Mouse (Mus musculus) MEL-GATA-1-ER (cell line): Measurements from ENCODE around the gene Dennd4c.
A peak's percentile ranks its signal among the peaks of the same experiment; 100 is the strongest.

ENCODE experiments used
- DNase-seq: peaks from one replicate; pipeline ENCODE4 v3.0.0-alpha.2; 2012; ENCODE audit warnings: low read depth; ENCODE audit errors: extremely low read depth

Gene Dennd4c

DNA sequence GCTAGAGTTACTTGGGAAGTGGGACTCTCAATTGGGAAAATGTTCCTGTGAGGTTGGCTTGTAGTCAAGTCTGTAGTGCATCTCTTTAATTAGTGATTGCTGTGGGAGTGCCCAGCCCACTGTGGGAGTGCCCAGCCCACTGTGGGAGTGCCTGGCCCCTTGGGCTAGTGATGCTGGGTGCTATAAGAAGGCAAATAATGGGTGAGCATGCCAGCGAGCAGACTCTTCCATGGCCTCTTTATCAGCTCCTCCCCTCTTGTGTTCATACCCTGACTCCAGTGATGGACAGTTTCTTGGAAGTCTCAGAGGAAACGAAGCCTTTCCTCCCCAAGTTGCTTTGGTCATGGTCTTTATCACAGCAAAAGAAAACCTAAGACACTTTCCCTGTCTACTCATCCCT lies 134.1 kb downstream of the Dennd4c start:
- no peak for DNase-seq

DNA sequence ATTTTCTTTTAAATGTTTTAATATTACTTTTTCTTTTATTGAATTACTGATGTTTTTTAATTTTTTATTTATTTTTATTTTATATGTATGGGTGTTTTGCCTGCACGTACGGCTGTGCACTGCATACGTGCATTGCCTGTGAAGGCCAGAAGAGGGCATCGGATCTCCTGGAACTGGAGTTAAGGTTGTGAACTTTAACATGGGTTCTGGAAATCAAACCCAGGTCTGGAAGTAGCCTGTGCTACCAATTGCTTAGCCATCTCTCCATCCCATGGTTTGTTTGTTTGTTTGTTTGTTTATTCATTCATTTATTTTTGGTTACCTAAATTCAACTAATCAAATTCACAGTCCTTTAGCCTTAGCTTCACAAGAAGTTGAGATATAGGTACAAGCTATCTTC lies 136.6 kb downstream of the Dennd4c start:
- peak; percentile 39 for DNase-seq

DNA sequence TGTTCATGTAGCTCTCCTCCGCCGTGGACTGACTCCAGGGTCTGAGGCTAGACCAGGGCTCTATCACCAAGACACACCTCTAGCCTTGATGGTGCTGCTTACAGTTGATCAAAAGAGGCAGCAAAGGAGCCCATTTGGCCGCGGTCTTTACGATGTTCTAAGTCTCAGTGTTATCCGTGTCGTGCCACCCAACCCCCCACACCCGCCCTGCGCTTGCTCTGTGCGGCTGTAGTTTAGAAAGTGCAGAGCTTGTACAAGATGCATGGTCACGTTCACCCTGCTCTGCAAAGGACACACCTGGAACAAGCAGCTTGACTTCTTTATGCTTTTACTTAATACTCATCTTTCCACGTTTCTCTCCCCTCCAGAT lies 137.4 kb downstream of the Dennd4c start:
- no peak for DNase-seq

DNA sequence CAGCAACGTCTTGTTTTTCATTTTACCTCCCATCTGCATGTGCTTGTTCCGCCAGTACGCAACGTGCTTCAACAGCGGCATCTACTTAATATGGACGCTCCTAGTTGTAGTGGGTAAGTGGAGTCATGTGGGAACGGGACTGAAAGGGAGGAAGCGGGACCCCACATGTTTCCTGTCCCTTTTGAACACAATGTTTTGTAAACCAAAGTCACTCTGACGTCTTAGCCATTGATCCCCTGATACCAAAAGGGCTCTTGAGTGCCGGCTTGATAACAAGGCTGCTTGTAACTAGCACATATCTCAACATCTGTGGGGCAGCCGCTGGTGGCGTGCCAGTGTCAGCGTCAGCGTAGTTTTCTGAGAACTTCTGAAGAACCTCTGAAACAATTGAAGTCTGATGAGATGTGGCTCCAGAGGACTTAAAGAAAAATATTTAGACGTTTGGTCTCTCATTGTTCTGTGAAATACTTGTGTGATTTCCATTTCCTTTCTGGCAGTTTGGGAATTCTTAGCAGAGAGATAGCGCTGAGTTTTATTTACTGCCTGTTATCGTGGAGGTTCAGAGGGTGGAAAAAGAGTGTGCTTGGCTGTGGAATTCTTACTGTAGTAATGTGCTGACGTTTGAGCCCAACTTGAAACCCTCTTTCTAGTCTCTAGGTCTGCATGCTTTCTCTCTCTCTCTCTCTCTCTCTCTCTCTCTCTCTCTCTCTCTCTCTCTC lies 138.0 kb downstream of the Dennd4c start:
- DNase-seq: peak; percentile 66

DNA sequence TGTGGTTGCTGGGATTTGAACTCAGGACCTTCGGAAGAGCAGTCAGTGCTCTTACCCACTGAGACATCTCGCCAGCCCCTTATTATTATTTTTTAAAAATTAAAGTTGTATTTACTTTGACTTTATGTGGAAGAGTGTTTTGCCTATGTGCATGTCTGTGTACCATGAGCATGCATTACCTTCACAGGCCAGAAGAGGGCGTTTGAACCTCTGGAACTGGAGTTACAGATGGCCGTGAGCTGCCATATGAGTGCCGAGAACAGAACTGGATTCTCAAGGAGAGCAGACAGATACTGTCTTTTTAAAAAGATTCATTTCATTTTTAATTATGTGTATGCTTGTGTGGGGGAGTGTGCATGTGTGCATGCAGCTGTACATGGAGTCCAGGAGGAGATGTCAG lies 139.5 kb downstream of the Dennd4c start:
- peak; percentile 34 for DNase-seq

DNA sequence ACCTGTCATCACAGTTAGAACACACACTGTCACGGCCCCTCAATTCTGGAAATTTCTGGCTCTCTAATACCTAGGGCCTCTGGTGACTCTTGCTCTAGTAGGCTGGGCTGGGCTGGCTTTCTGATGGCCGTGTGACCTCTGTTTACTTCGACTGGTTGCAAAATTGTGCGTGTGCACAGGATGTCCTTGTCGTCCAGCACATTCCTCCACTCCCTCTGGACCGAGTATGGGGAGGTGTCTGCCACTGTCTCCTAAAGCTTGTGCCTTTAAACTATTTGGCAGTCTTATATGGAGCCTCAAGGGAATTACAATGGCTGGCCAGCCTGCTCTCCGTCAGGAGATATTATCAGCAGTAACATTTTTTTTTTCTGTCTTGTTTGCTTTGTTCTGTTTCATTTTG lies 149.1 kb downstream of the Dennd4c start:
- no peak for DNase-seq

DNA sequence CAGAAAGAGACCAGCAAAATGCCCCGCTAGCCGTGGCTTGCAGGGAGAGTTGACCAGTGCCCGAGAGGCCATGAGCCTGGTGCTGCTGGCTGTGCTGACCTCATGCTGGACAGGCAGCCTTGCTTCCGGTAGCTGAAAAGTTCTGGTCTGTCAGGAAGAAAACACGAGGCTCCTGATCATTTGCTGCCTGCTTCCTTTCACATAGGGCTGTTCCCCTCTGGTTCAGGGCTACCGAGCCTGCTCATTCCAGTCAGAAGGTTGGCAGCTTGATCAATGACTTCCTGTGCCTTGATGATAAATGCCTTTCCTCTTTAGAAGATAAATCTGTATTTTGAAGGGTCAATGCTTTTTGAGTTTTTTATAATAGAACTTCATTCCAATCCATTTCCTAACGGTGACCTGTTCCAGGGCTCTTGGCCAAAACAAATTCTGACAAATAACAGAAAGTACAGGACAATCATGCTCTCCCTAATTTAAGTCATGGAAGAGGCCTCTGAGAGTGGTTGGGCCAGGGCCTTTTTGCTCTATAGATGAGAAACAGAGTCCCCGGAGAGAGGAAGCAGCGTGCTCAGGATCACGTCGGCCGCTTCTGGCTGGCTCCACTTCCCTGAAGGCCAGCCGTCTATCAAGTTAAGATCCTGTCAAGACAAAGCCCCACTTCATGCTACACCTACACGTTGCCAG lies 150.6 kb downstream of the Dennd4c start:
- DNase-seq: no peak
